In genomic region chr4:41741158-41741560, GRCm38 (mm10) we compare ENCODE assay signal across 7 mouse cellular contexts. TPM values are rescaled to one million over a fixed set of nuclear protein-coding genes. Genes with fewer than 3 reads are reported as not detected.
DNase-seq lines count a peak whose midpoint lies in the region; ATAC-seq and TF ChIP-seq lines count a peak whose summit lies in the region.

No protein-coding gene starts in this region.

- under 1% methylated on average over 27 of the region's 27 CpGs for WGBS in intestine, postnatal 0 days
- WGBS in midbrain, embryonic 12.5 days, result under 1% methylated on average over 27 of the region's 27 CpGs
- WGBS in small intestine, adult 2 months, result under 1% methylated on average over 27 of the region's 27 CpGs

- H3K4me3 ChIP-seq in intestine, postnatal 0 days (ENCODE audit: low read depth, low read length), result peak overlapping the region; percentile 63
- H3K4me3 ChIP-seq in midbrain, embryonic 12.5 days, result peak overlapping the region; percentile 76
- peak overlapping the region; percentile 72 for H3K4me3 ChIP-seq in small intestine, adult 2 months (ENCODE audit: low read depth, low read length)

- peak; percentile 49; the same call in 1 of the 2 replicates for TF ChIP-seq CTCF in intestine, postnatal 0 days (IDR thresholded peaks at IDR 0.05; ENCODE audit: low read depth)
- TF ChIP-seq CTCF in small intestine, adult 2 months (IDR thresholded peaks at IDR 0.05; ENCODE audit: extremely low read depth, insufficient read length, insufficient replicate concordance, low read depth, low read length), result peak; percentile 21; the same call in 1 of the 2 replicates

- 0 out of 2 replicates have a peak, but pooled peaks cover under 1% of the 10 kb centered on the region for H3K9me3 ChIP-seq in intestine, postnatal 0 days (ENCODE audit: control insufficient read depth)
- peaks cover 9% of the 10 kb centered on the region; the same call in 1 of the 2 replicates for H3K9me3 ChIP-seq in midbrain, embryonic 12.5 days

- H3K9ac ChIP-seq in intestine, postnatal 0 days (ENCODE audit: low read depth, low read length), result peak overlapping the region; percentile 57
- peak overlapping the region; percentile 81 for H3K9ac ChIP-seq in midbrain, embryonic 12.5 days (replicated peaks)

- peaks cover 7% of the 10 kb centered on the region; the same call in 1 of the 2 replicates for H3K36me3 ChIP-seq in intestine, postnatal 0 days (ENCODE audit: control insufficient read depth, insufficient read depth)
- H3K36me3 ChIP-seq in midbrain, embryonic 12.5 days, result peaks cover 15% of the 10 kb centered on the region
- H3K36me3 ChIP-seq in small intestine, adult 2 months (ENCODE audit: control insufficient read depth, insufficient read depth, low read length), result 0 out of 2 replicates have a peak, but pooled peaks cover 3% of the 10 kb centered on the region

- H3K4me2 ChIP-seq in intestine, postnatal 0 days (replicated peaks; ENCODE audit: low read depth), result peak overlapping the region; percentile 96
- H3K4me2 ChIP-seq in midbrain, embryonic 12.5 days (replicated peaks), result peak overlapping the region; percentile 96

- peak; percentile 91 for ATAC-seq in intestine, postnatal 0 days
- ATAC-seq in midbrain, embryonic 12.5 days (ENCODE audit: low FRiP score, low read depth), result peak; percentile 97

- H3K4me1 ChIP-seq in intestine, postnatal 0 days (replicated peaks; ENCODE audit: control insufficient read depth, insufficient read depth, low read length), result peaks cover 8% of the 10 kb centered on the region; the same call in 1 of the 2 replicates
- H3K4me1 ChIP-seq in midbrain, embryonic 12.5 days, result peaks cover 16% of the 10 kb centered on the region
- peaks cover 11% of the 10 kb centered on the region for H3K4me1 ChIP-seq in small intestine, adult 2 months (ENCODE audit: control insufficient read depth, insufficient read depth, insufficient read length, low read length)

- H3K27ac ChIP-seq in intestine, postnatal 0 days (ENCODE audit: low read depth, low read length), result peak overlapping the region; percentile 82
- H3K27ac ChIP-seq in midbrain, embryonic 12.5 days (replicated peaks), result peak overlapping the region; percentile 69
- H3K27ac ChIP-seq in small intestine, adult 2 months (ENCODE audit: insufficient read depth, low read depth, low read length), result peak overlapping the region; percentile 42

- intact Hi-C loops in gastrocnemius, postnatal 36 days (cut with DNase I), result no loop called here
- intact Hi-C loops in left cerebral cortex, postnatal 4 days (cut with DNase I), result no loop called here

- DNase-seq in adrenal gland, adult 2 months, result peak; percentile 98
- DNase-seq in embryo, embryonic 11.5 days (ENCODE audit: low read depth, low spot score), result peak; percentile 91
- DNase-seq in gastrocnemius, postnatal 36 days, result peak; percentile 88
- peak; percentile 93 for DNase-seq in left cerebral cortex, postnatal 4 days

- H3K27me3 ChIP-seq in intestine, postnatal 0 days (replicated peaks; ENCODE audit: control insufficient read depth, insufficient read depth, low read length), result no peaks in the 10 kb centered on the region
- H3K27me3 ChIP-seq in midbrain, embryonic 12.5 days, result no peaks in the 10 kb centered on the region
- no peaks in the 10 kb centered on the region for H3K27me3 ChIP-seq in small intestine, adult 2 months (ENCODE audit: control insufficient read depth, insufficient read depth, low read length)

- peak; percentile 81 for TF ChIP-seq POLR2A in small intestine, adult 2 months (IDR thresholded peaks at IDR 0.05; ENCODE audit: low read depth, low read length)

RNA-seq across cellular contexts. Expression of gene Arid3c, which starts 10.2 kb away (rescaled TPM):
- not detected for total RNA-seq in adrenal gland, adult 2 months (2021)
- not detected in 2 replicates for polyA plus RNA-seq in adrenal gland, adult 2 months (2012; rRNA removed)
- total RNA-seq in gastrocnemius, postnatal 36 days (2021), result not detected
- not detected in 2 replicates for polyA plus RNA-seq in intestine, postnatal 0 days (2015; fragmentation: Nextera tagmentation; extraction: Ambion mirVana)
- under 1 TPM; 0.22 to 0.26 TPM for total RNA-seq in left cerebral cortex, postnatal 4 days (2021)
- 0.26 and 0.54 TPM in 2 replicates for polyA plus RNA-seq in midbrain, embryonic 12.5 days (2016; fragmentation: Nextera tagmentation; extraction: Ambion mirVana)
- polyA plus RNA-seq in small intestine, adult 2 months (2012; rRNA removed), result 0.09 TPM in 1 of 2 replicates, not detected in the other

RNA-seq across cellular contexts. Expression of gene Galt, which starts 13.9 kb away (rescaled TPM):
- total RNA-seq in adrenal gland, adult 2 months (2021), result 10 to 100 TPM; 42.9 to 43.3 TPM
- polyA plus RNA-seq in adrenal gland, adult 2 months (2012; rRNA removed), result 113 and 117 TPM in 2 replicates
- 10 to 100 TPM; 27.5 to 36.7 TPM for total RNA-seq in gastrocnemius, postnatal 36 days (2021)
- polyA plus RNA-seq in intestine, postnatal 0 days (2015; fragmentation: Nextera tagmentation; extraction: Ambion mirVana), result 90.5 and 105 TPM in 2 replicates
- 10 to 100 TPM; 52.7 to 54.4 TPM for total RNA-seq in left cerebral cortex, postnatal 4 days (2021)
- polyA plus RNA-seq in midbrain, embryonic 12.5 days (2016; fragmentation: Nextera tagmentation; extraction: Ambion mirVana), result 22.0 and 25.5 TPM in 2 replicates
- polyA plus RNA-seq in small intestine, adult 2 months (2012; rRNA removed), result 57.5 and 104 TPM in 2 replicates

RNA-seq across cellular contexts. Expression of gene Sigmar1, which starts 14.8 kb away (rescaled TPM):
- 10 to 100 TPM; 83.8 to 86.7 TPM for total RNA-seq in adrenal gland, adult 2 months (2021)
- polyA plus RNA-seq in adrenal gland, adult 2 months (2012; rRNA removed), result 139 and 145 TPM in 2 replicates
- 1 to 10 TPM; 7.2 to 8.8 TPM for total RNA-seq in gastrocnemius, postnatal 36 days (2021)
- 46.4 and 50.6 TPM in 2 replicates for polyA plus RNA-seq in intestine, postnatal 0 days (2015; fragmentation: Nextera tagmentation; extraction: Ambion mirVana)
- total RNA-seq in left cerebral cortex, postnatal 4 days (2021), result 10 to 100 TPM; 45.7 to 49.7 TPM
- 50.4 and 55.3 TPM in 2 replicates for polyA plus RNA-seq in midbrain, embryonic 12.5 days (2016; fragmentation: Nextera tagmentation; extraction: Ambion mirVana)
- polyA plus RNA-seq in small intestine, adult 2 months (2012; rRNA removed), result 28.1 and 44.0 TPM in 2 replicates

RNA-seq across cellular contexts. Expression of gene Dctn3, which starts 18.2 kb away (rescaled TPM):
- total RNA-seq in adrenal gland, adult 2 months (2021), result 100 to 1,000 TPM; 105 to 128 TPM
- 51.7 and 60.7 TPM in 2 replicates for polyA plus RNA-seq in adrenal gland, adult 2 months (2012; rRNA removed)
- total RNA-seq in gastrocnemius, postnatal 36 days (2021), result 10 to 100 TPM; 40.9 to 41.9 TPM
- polyA plus RNA-seq in intestine, postnatal 0 days (2015; fragmentation: Nextera tagmentation; extraction: Ambion mirVana), result 127 and 144 TPM in 2 replicates
- total RNA-seq in left cerebral cortex, postnatal 4 days (2021), result 100 to 1,000 TPM; 161 to 166 TPM
- polyA plus RNA-seq in midbrain, embryonic 12.5 days (2016; fragmentation: Nextera tagmentation; extraction: Ambion mirVana), result 184 and 185 TPM in 2 replicates
- polyA plus RNA-seq in small intestine, adult 2 months (2012; rRNA removed), result 35.0 and 69.5 TPM in 2 replicates

RNA-seq across cellular contexts. Expression of gene Rpp25l, which starts 27.8 kb away (rescaled TPM):
- 10 to 100 TPM; 31.0 to 38.6 TPM for total RNA-seq in adrenal gland, adult 2 months (2021)
- 61.9 and 70.1 TPM in 2 replicates for polyA plus RNA-seq in adrenal gland, adult 2 months (2012; rRNA removed)
- 10 to 100 TPM; 46.8 to 50.0 TPM for total RNA-seq in gastrocnemius, postnatal 36 days (2021)
- 47.4 and 51.3 TPM in 2 replicates for polyA plus RNA-seq in intestine, postnatal 0 days (2015; fragmentation: Nextera tagmentation; extraction: Ambion mirVana)
- total RNA-seq in left cerebral cortex, postnatal 4 days (2021), result 10 to 100 TPM; 32.2 to 34.5 TPM
- 68.7 and 69.3 TPM in 2 replicates for polyA plus RNA-seq in midbrain, embryonic 12.5 days (2016; fragmentation: Nextera tagmentation; extraction: Ambion mirVana)
- 25.4 and 48.7 TPM in 2 replicates for polyA plus RNA-seq in small intestine, adult 2 months (2012; rRNA removed)

Comparison
In these comparisons a context has a peak if more than half of its experiments do, and no peak if none do; other contexts are left out.
1. Peak in every context shown above with its lines: DNase-seq, ATAC-seq, H3K4me3 ChIP-seq and H3K27ac ChIP-seq.